Mouse (Mus musculus) kidney, postnatal 4 days (tissue): ENCODE data around the gene Zfp784.
"Not testable (repeated sequence)": the region's sequence is repeated elsewhere in the genome, so short reads cannot be mapped to it uniquely, and the experiment has no call there.

Experiments
- DNase-seq, 2 experiments: peaks; one replicate each; pipeline ENCODE4 v3.0.0; 2021; ENCODE audit warnings: mixed read lengths in 2 of 2

Zfp784 gene

DNA sequence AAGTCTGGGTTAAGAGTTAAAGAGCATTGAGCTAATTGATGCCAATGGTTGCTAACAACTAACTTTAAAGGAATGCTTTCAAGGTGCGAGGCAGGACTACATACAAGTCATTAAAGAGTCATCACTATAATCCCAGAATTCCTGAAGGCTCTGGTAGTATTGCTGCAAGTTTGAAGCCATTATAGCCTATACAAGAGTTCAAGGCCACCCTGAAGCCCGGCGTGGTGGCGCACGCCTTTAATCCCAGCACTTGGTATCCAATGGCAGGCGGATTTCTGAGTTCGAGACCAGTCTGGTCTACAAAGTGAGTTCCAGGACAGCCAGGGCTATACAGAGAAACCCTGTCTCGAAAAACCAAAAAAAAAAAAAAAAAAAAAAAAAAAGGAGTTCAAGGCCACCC lies 18.7 kb downstream of the Zfp784 start:
- DNase-seq, result not testable (repeated sequence)

- no peak for DNase-seq
Observed at GRCm38 (mm10) chr7:5017931-5018330, 20.3 kb downstream of the Zfp784 start.

GRCm38 (mm10) chr7:5017352-5017751 lies 20.9 kb downstream of the Zfp784 start:
- peak in 1 of 2 experiments; percentile 43 for DNase-seq

DNA sequence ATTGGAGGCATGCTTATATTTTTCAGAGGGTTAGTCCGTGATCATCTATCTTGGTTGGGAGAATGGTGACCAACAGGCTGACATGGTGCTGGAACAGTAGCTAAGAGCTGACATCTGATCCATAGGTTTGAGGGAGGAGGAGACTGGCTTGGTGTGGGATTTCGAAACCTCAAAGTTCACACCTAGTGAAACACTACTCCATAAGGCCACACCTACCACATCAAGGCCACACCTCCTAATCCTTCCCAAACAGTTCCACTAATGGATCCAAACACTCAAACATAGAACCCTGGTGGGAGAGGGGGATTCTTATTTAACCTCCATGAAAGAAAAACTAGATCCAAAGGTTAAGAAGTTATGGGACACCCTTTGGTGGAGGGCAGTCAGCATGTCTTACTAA lies 21.3 kb downstream of the Zfp784 start:
- DNase-seq, result no peak

DNA sequence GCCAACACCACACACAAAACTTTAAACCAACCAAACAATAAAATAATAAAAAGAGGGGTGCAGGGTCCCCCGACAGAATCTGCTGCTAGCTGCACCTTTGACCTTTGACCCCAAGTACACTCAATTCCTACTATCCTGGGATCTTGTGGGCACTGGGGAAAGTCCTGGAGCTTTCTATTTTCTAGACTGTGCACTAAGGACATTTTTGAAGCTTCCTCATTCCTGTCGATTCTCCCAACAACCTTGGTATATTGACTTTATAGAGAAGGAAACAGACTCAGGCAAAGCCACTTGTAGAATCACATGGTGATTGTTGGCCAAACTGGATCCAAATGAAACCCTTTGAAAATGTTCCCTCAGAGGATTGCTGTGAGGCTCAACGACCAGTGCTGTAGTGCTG lies 22.2 kb downstream of the Zfp784 start:
- DNase-seq, result no peak

DNA sequence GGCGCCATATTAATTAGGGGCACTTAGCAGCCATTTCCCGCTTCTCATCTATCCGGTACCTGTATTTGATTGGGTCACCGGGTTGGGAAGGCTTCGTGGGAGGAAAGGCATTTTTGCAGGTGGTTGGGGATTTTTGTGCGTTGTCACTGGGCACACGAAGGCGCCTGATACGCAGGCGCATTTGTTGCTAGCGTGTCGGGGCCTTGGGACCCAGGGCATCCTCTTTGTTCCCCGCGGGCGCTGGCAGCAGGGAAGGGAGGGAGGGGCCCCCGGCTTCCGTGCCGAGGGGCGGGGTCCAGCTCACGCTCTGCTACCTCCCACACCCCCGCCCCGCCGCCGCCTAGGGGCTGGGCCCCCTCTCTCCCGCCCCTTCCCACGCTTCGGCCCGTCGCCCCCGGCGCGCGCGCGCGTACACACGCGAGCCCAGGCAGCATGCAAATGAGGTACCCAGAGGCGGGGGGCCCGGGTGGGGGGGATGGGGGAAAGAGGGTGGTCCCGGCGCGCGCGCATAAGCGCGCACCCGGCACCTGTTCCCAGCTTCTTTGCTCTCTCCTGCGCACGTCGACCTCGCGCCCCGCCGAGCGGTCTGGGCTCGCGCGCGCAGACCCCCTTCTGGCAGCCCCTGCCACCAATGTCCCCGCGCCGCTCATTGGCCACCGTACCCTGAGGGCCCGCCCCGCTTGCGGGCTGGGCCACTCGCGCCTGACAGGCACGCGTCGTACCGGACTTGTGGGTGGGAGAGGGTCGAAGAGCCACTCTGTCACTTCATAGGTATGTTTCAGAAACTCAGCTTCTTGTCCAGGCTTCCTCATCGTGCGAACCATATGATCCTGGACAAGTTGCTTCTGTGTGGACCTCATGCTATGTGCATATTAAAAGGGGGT lies 22.9 kb downstream of the Zfp784 start, which contains the start of gene Gm44973:
Gm44973 (plus strand) TSS at position 379 of the 884 bp plus-strand sequence.
- peak; percentile 97 to 99 for DNase-seq

DNA sequence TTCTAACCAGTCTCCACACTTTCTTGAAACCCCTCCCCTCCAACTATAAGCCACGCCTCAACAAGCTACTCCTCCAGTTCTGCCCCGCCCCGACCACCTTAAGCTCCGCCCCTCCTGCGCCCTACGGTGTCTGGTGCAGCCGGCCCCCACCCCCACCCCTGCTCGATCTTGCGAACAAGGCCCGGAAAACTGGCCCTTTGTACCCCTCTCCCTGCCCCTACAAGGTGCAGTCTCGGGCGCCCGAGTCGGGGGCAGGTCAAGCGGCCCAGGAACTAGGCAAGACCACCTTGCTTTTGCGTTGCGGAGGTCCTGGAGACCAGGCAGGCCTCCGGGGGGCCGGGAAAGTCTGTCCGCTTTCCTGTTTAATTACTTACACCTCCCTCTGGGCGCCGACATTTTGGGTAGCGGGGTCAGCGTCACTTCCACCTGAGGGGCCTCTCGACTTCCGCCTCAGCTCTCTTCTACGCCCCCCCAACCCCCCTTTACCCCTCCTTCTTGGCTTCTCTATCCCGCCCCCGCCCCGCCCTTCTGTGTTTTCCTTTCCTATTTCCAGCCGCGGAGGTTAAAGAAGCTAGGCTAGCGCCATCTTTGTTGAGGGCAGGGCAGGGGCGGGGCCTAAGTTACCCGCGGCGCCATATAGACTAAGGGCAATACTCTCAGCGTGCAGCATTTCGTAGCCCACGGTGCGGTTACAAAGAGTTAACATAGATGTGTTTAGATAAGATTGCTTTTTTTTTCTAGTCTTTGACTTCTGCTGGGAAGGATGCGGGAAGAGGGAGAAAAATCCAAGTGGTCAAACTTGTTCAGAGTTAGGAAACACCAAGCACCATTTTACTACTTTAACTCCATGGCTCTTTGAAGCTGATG lies 23.8 kb downstream of the Zfp784 start, which contains the start of the genes Zfp524 and Fiz1:
Zfp524 (plus strand) TSS at position 165 of the 867 bp plus-strand sequence.
Fiz1 (minus strand) TSS at position 447 of the 867 bp plus-strand sequence.
- DNase-seq, result peak; percentile 98

GRCm38 (mm10) chr7:5012681-5013513 lies 25.3 kb downstream of the Zfp784 start:
- DNase-seq, result no peak

- no peak for DNase-seq
Observed at GRCm38 (mm10) chr7:5008229-5008628, 30.0 kb downstream of the Zfp784 start.

GRCm38 (mm10) chr7:5002876-5003275 lies 35.4 kb downstream of the Zfp784 start:
- DNase-seq, result not testable (repeated sequence)

DNA sequence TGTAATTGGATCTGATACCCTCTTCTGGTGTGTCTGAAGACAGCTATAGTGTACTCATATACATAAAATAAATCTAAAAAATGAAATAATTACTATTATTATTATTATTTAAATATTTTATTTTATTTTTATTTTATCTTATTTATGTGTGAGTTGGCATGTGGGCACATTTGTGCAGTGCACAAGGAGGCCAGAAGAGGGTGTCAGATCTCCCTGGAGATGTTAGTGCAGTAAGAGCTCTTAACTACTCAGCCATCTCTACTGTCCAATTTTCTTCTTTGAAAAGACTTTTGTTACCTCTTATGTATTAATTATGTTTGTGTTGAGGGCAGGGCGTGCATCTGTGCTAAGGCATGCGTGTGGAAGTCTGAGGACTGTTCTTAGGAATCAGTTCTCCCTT lies 38.4 kb downstream of the Zfp784 start:
- peak; percentile 44 to 50 for DNase-seq

- no peak for DNase-seq
Observed at GRCm38 (mm10) chr7:4996934-4997333, 41.3 kb downstream of the Zfp784 start.

- DNase-seq, result peak; percentile 96 to 97
Observed at GRCm38 (mm10) chr7:4996003-4996895, 42.0 kb downstream of the Zfp784 start, which contains the start of gene Zfp579. Gene Zfp579 (minus strand): TSS chr7:4996158.

DNA sequence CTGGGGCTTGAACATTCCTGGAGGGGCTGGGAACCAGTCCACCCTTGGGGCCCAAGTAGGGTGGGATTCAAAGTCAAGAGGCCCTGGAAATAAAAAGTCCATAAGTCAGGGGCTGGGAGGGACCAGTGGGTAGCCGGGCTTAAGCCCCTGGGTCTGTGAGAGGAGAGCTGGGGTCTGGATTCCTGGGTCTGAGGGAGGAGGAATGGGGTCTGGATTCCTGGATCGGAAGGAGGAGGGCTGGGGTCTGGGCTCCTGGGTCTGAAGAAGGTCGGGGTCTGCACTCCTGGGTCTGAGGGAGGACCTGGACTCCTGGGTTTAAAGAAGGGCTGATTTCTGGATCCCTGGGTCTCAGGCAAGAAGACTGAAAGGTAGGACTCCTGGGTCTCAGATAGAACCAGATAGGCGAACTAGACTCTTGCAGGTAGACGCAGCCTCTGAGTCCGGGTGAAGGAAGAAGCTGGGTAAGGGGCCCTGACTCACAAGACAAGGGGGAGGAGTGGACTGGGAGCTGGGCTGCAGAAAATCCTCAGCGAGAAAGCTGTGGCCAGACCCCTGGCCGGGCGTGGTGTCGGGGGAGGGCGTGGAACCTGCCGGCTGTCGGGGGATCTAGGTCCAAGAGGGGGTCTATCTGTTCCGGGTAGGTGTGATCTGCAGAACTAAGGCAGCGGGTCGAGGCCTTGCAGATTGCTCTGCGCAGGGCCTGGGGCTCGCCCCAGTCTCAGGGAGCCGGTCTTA lies 42.8 kb downstream of the Zfp784 start:
- no peak for DNase-seq

- DNase-seq, result peak in 1 of 2 experiments; percentile 18
Observed at GRCm38 (mm10) chr7:4993999-4994788, 44.1 kb downstream of the Zfp784 start.

DNA sequence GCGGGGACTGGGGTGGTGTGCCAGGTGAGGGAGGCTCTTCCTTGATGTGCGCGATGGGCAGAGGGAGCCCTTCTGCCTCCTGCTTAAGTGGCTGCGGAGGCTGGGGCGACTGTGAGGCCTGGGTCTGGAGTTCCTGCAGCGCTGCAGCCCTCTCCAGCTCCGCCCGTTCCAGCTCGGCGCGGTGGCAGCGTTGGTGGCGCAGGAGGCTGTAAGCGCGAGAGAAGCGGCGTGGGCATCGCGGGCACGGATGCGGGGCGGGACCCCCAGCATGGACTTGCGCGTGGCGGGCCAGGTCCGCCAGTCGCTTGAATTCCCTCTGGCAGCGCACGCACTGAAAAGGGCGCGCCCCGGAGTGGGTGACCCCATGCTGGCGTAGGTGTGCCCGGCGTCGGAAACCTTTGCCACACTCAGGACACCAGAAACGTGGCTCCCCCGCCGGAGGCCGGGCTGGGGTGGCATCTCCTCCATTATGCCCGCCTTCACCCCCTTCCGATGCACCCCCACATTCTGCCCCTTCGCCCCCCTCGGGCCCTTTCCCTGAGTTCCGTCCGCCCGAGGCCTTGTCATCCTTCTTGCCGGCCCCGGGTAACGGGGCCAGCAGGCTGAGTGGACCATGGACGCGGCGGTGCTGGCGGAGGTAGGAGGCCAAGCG lies 44.8 kb downstream of the Zfp784 start:
- DNase-seq, result no peak

DNA sequence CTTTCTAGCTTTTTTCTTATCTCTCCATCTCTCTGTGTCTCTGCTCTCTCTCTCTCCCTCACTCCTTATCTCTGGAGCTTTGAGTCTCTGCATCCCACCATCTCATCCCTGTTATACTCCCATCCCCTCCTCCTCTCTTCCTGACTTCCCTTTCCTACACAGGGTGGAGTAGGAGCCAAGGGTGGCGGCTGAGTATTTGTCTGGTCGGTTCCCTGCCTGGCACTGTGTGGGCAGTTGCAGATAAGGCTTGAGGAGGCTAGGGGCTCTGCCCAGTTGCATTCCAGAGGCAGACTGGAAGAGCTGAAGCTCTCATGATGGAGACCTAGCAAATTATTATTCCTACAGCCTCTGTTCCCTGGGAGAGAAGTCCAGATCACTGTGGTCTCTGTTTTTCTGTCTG lies 50.0 kb downstream of the Zfp784 start:
- DNase-seq, result no peak
